Mouse (Mus musculus) neutrophil, adult 5-6 weeks (primary cell): ENCODE measurements around the gene Olig2. TPM values are rescaled to one million over a fixed set of nuclear protein-coding genes. Genes with fewer than 3 reads are reported as not detected.

Experiments
- ATAC-seq: fragments of 151-379, 151-347 bp; 2 replicates; pipeline ENCODE4 v1.8.0; 2017; ENCODE audit warnings: mild to moderate bottlenecking, moderate TSS enrichment; ENCODE audit not compliant: insufficient number of reproducible peaks, poor library complexity, low FRiP score, severe bottlenecking; ENCODE audit errors: extremely low read depth
- total RNA-seq: library from RNA; stranded (forward); fragments of 200-1000 nt; gene quantifications from 2 replicates; pipeline ENCODE4 v1.2.3, GENCODE M21; 2017

The Olig2 gene
- total RNA-seq, 1 experiment from 2014 or later: not detected

DNA sequence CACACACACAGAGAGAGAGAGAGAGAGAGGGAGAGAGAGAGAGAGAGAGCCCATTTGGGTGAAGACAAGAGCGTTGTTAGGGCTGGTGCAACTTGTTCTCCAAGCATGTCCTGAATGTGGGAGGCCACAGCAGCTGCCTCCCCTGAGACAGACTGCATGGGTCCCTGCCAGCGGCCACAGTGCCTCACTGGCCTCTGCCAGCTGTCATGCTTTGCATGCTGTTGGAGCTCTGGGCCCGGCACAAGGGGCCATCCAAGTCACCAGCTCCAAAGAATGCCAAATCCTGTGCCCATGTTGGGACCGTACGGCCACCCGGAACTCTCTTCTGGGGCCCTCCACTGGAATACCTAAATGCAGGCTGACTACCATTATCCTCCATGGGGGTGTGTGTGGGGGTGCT lies 40.7 kb downstream of the Olig2 start:
- no peak for ATAC-seq

DNA sequence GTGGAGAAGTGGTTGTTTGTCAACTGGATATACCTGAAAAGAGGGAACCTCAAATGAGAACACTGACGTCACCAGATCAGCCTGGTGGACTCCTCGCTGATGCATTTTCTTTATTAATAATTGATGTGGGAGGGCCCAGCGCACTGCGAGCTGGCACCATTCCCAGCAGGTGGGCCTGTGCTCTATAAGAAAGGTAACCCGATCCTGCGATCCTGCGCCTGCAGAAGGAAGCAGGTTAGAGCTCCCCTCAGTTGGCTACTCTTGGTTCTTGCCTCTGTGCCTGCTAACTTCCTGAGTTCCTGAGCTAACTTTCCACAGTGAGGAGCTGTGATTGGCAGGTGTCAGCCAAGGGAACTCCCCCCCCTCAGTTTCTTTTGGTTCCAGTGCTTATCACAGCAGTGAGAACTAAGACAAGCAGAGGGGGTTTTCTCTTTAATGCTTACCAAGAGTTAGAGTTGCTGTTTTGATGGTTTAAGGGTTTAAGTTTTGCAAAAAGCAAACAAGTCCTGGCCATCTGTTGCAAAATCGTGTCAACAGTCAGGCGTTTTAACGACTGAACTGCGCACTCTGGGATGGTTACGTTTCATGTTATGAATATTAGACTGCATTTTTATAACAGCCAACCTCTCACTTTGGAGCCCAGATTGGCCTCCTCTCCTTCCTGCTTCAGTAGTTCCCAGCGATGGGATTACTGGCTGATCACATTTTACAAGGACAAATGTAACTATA lies 43.6 kb downstream of the Olig2 start:
- ATAC-seq: no peak

DNA sequence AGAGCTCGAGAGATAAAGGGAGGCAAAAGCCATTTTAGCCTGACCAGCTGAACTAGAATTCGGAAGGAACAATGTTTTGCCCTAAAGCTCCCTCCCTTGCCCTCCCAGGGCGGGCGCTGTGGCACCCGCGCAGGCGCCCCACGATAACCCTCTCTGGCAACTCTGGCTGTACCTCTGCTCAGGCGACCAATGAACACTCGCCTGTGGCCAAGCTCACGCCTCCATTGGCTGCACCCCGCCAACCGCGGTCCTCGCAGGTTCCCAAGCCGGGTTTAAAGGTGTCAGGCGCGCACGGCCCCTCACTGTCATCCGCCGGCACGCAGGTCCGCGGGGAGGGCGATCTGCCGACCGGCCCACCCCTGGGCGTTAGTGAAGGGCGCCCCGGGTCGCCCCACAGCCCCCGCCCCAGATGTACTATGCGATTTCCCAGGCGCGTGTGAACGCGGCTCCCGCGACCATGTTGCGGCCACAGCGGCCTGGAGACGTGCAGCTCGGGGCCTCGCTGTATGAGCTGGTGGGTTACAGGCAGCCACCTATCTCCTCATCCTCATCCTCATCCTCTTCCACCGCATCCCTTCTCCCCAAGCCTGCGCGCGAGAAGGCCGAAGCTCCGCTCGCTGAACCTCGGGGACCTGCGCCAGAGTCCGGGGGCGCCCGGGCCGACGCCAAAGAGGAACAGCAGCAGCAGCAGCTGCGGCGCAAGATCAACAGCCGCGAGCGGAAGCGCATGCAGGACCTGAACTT lies 44.4 kb downstream of the Olig2 start, which contains the start of gene Olig1:
Gene Olig1 (plus strand): TSS at position 305 of the 744 bp plus-strand sequence.
- no peak for ATAC-seq

DNA sequence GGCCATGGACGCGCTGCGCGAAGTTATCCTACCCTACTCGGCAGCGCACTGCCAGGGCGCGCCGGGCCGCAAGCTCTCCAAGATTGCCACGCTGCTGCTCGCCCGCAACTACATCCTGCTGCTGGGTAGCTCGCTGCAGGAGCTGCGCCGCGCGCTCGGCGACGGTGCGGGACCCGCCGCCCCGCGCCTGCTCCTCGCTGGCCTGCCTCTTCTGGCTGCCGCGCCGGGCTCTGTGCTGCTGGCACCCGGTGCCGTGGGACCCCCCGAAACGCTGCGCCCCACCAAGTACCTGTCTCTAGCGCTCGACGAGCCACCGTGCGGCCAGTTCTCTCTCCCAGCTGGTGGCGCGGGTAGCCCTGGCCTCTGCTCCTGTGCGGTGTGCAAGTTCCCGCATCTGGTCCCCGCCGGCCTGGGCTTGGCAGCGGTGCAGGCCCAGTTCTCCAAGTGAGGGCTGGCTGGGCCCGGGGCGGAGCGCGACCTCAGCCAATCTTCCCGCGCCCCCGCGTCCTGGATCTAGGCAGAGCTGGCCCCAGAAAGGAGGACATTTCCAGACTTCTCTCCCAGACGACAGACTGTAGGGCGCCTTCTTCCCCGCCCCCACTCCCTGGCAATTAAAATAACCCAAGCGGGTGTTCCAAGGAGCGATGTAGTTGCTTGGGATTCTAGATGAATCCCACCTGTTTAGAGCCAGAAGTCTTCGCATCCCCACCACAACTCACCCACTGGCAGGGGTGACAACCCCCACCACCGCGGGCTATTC lies 45.1 kb downstream of the Olig2 start:
- ATAC-seq: no peak

DNA sequence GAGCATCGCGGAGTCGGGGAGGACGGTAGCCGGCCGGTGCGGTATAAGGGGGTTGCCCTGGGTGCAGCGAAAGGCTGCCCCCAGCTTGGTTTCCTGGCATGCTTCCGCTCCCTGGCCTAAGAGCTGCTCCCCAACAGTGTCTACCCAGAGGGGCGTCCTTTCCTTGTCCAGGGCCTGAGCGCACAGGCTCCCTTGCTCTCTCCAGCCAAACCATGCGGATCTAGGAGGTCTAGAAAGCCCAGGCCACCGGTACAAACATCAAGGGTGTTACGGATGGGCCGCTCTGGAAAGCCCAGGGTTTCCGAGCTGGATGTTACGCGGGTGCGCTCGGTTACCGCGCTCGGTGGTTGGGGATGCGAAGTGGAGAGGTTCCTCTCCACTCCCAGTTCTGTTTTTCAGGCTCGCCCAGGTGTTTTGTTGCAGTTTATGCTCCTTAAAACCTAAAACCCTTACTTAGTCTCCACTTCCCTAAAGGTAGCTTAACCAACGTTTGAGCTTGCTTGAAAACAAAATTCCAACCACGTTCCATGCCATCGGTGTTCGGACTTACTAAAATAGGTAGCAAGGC lies 45.8 kb downstream of the Olig2 start:
- ATAC-seq: no peak

DNA sequence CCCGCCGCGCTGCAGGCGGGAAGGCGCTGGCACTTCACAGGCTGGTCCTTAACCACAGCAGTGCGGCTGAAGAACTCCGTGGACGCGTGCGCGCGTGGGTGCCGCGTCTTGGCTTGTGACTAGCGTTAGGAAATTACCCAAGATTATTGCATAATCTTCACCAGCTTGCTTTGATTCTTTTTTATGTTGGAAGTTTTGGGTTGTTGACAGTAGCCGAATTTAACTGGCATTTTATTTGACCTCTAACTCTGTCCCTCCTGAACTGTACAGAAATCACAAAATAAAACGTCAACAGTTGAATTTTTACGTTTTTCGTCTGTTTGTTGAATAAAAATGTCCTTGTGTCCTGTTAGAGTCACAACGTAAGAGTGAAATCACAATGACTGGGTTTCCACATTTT lies 46.4 kb downstream of the Olig2 start:
- ATAC-seq: no peak

Other genes starting within 250 kb of the Olig2 start
- gene Synj1, start 214.1 kb upstream of the Olig2 start, total RNA-seq: 85.6 and 87.6 TPM in 2 replicates
- 134 and 148 TPM in 2 replicates for gene Paxbp1, start 180.9 kb upstream of the Olig2 start, total RNA-seq
- gene 4932438H23Rik, start 130.3 kb upstream of the Olig2 start, total RNA-seq: 0.23 TPM in 1 of 2 replicates, not detected in the other
- not detected in 2 replicates for gene Olig1, start 44.3 kb downstream of the Olig2 start, total RNA-seq
- 93.4 and 107 TPM in 2 replicates for gene Ifnar2, start 147.3 kb downstream of the Olig2 start, total RNA-seq
- gene Gm21970, start 166.3 kb downstream of the Olig2 start, total RNA-seq: 2.6 TPM in 1 of 2 replicates, not detected in the other
- gene Il10rb, start 180.7 kb downstream of the Olig2 start, total RNA-seq: 144 and 156 TPM in 2 replicates